Mouse (Mus musculus) limb, embryonic 14.5 days (tissue): Measurements from ENCODE around the gene Cbx3. TPM values are rescaled to one million over a fixed set of nuclear protein-coding genes. Genes with fewer than 3 reads are reported as not detected.

Source experiments
- ATAC-seq: fragments of 200-750 bp; cut with Nextera tagmentation; 2 replicates; pipeline ENCODE4 v1.8.0; 2017; ENCODE audit warnings: low read depth, moderate number of reproducible peaks, moderate TSS enrichment; ENCODE audit not compliant: low FRiP score
- DNase-seq: peaks from one replicate; pipeline ENCODE4 v3.0.0-alpha.2; 2015; ENCODE audit warnings: low spot score
- H3K27ac ChIP-seq: fragments of 300-500 bp; sonication (generic); replicated peaks from 2 replicates; pipeline ENCODE4 v1.5.1; 2014; ENCODE audit warnings: low read depth, mild to moderate bottlenecking, low read length, moderate library complexity, mixed read lengths
- H3K27me3 ChIP-seq: fragments of 300-500 bp; sonication (generic); 2 replicates; pipeline ENCODE4 v1.6.1; 2014; ENCODE audit warnings: low read length, mixed read lengths; ENCODE audit not compliant: control insufficient read depth, insufficient read depth
- H3K36me3 ChIP-seq: fragments of 300-500 bp; sonication (generic); 2 replicates; pipeline ENCODE4 v1.6.1; 2014; ENCODE audit warnings: mild to moderate bottlenecking, low read length, moderate library complexity, mixed read lengths; ENCODE audit not compliant: control insufficient read depth, insufficient read depth
- H3K4me1 ChIP-seq: fragments of 300-500 bp; sonication (generic); 2 replicates; pipeline ENCODE4 v1.6.1; 2014; ENCODE audit warnings: antibody characterized with exemption, low read length, mixed read lengths; ENCODE audit not compliant: control insufficient read depth, insufficient read depth
- H3K4me2 ChIP-seq: fragments of 300-500 bp; sonication (generic); replicated peaks from 2 replicates; pipeline ENCODE4 v1.6.1; 2014; ENCODE audit warnings: low read depth, mild to moderate bottlenecking, low read length, moderate library complexity; ENCODE audit not compliant: severe bottlenecking
- H3K4me3 ChIP-seq: fragments of 300-500 bp; sonication (generic); replicated peaks from 2 replicates; pipeline ENCODE4 v1.5.1; 2014; ENCODE audit warnings: low read length
- H3K9ac ChIP-seq: fragments of 300-500 bp; sonication (generic); 2 replicates; pipeline ENCODE4 v1.6.1; 2014; ENCODE audit warnings: mild to moderate bottlenecking, low read depth, low read length, moderate library complexity; ENCODE audit not compliant: severe bottlenecking
- H3K9me3 ChIP-seq: fragments of 300-500 bp; sonication (generic); 2 replicates; pipeline ENCODE4 v1.6.1; 2016; ENCODE audit warnings: low read length; ENCODE audit not compliant: control insufficient read depth
- POLR2A ChIP-seq: fragments of 200-500 bp; IDR thresholded peaks from 2 replicates; pipeline ENCODE4 v1.8.0; 2012; ENCODE audit warnings: inconsistent platforms, mild to moderate bottlenecking, moderate library complexity, borderline replicate concordance; ENCODE audit not compliant: insufficient read depth, insufficient read length; ENCODE audit errors: extremely low read depth
- WGBS: fragments of 180-500 bp; shearing (Covaris S2); extraction: QIAGEN DNeasy Blood & Tissue Kit; methylation state at CpG from one replicate; pipeline ENCODE4 v1.1.7; 2014; 5-methylcytosine and 5-hydroxymethylcytosine counted together
- polyA plus RNA-seq, 2 experiments: library from polyadenylated mRNA; depleted of rRNA in 1 of 2; stranded (reverse) in 1 of 2; unstranded in 1 of 2; fragments of >200 nt; fragmentation: Nextera tagmentation in 1 of 2; extraction: Ambion mirVana in 1 of 2; gene quantifications; 2 replicates each; pipeline versions ENCODE4 v1.2.1 to v1.2.3; 2012 to 2014

Cbx3 gene
- polyA plus RNA-seq, 2 experiments = 120 to 444 TPM

DNA sequence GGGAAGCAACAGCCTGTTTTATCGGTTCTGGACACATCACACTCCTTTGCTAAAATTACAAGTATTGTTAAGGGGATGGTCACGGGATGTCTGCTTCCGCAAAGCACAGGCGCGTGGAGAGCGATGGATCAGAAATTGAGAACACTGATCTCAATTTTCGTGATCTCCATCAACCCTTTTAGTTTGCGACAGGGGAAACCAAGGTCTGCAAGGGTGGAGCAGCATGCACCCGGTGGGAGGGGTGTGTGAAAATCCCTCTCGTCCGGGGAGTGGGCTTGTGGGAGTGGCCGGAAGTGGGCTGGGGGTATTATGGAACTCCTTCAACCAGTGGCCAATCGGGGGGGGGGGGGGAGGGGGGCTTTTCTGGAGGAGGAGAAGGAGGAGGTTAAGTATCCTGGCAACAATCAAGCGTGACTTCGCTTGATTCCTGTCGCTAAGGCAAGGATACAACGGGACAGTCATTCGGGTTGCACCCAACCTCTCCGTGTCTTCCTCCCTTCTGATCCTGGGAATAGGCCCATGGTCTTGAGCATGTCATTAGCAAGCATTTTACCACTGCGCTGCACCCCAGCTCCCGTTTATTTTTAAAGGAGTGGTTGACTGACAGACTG lies 54.3 kb downstream of the Cbx3 start:
- H3K27me3 ChIP-seq = no peaks in the 10 kb centered on the region
- no peaks in the 10 kb centered on the region for H3K36me3 ChIP-seq
- peak overlapping the region; percentile 55 for H3K4me3 ChIP-seq
- peak overlapping the region; percentile 67 for H3K9ac ChIP-seq
- 0 out of 2 replicates have a peak overlapping the region, but pooled peaks have one; percentile 26 for H3K27ac ChIP-seq
- no peak for TF ChIP-seq POLR2A
- H3K4me1 ChIP-seq = peaks cover 6% of the 10 kb centered on the region; the same call in 1 of the 2 replicates
- H3K4me2 ChIP-seq = peak overlapping the region; percentile 78
- ATAC-seq (peak; percentile 79), DNase-seq (peak; percentile 51)
- no peaks in the 10 kb centered on the region for H3K9me3 ChIP-seq
- WGBS = 1% methylated on average over 20 of the region's 21 CpGs

DNA sequence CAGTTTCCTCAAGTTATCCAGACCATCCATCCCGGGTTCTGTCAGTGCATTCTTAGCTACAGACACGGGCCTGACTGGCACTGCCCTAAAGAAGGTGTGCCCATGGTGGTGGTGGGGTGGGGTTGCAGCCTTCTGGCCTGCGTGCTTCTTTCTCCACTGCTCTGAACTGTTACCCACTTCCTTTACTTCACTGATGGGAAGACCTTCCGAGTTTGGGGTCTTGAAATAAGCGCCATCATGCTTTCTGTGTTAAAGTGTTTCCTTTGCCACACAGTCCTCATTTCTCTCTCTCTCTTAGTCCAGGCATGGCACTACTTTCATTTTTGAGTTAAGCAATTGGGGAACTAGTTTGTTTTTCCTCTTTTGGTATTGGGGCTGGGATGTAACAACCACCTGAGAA lies 54.8 kb downstream of the Cbx3 start:
- 43% methylated on average over 5 of the region's 5 CpGs for WGBS
- H3K9ac ChIP-seq = 0 out of 2 replicates have a peak overlapping the region, but pooled peaks have one; percentile 67

DNA sequence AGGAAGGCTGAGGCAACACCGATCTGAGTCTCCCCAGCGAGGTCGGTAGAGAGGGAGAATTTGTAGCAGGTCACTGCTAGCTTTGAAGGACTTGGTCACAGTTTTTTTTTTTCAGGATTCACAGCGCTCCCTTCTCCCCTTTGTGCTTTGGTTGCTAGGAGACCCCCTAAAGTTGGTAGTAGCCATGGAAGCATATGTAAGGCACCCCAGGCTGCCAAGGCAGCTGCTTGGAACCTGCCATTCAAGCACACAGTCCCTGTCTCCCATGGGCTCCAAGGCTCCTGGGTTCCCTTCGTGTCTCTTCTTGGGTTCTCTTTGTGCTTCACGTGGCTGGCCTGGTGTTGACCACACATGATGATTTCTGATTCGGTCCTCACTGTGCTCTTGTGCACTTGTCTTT lies 59.3 kb downstream of the Cbx3 start:
- Histone ChIP-seq H3K4me3 (no peak overlapping the region), H3K4me2 (no peak overlapping the region), H3K27ac (no peak overlapping the region), H3K27me3 (no peaks in the 10 kb centered on the region), H3K36me3 (no peaks in the 10 kb centered on the region), H3K9me3 (no peaks in the 10 kb centered on the region), H3K4me1 (peaks cover 6% of the 10 kb centered on the region; the same call in 1 of the 2 replicates), H3K9ac (no peak overlapping the region)
- ATAC-seq (no peak), DNase-seq (no peak)
- no peak for TF ChIP-seq POLR2A
- 79% methylated on average over 7 of the region's 7 CpGs for WGBS

More for the DNA sequence above, 54.8 kb downstream of the Cbx3 start:
- no peak for ATAC-seq
- Histone ChIP-seq H3K4me3 (peak overlapping the region; percentile 55), H3K27ac (no peak overlapping the region), H3K36me3 (no peaks in the 10 kb centered on the region), H3K27me3 (no peaks in the 10 kb centered on the region), H3K4me1 (peaks cover 6% of the 10 kb centered on the region; the same call in 1 of the 2 replicates), H3K4me2 (peak overlapping the region; percentile 78), H3K9me3 (no peaks in the 10 kb centered on the region)
- no peak for DNase-seq
- TF ChIP-seq POLR2A = no peak

Other genes with a start within 250 kb of the Cbx3 start
- 2.4 TPM in 2 replicates for gene Nfe2l3, start 37.7 kb upstream of the Cbx3 start, polyA plus RNA-seq (2012; rRNA removed)
- 2.4 and 4.0 TPM in 2 replicates for gene Nfe2l3, start 37.7 kb upstream of the Cbx3 start, polyA plus RNA-seq (2014; fragmentation: Nextera tagmentation; extraction: Ambion mirVana)
- 1,157 and 1,691 TPM in 2 replicates for gene Hnrnpa2b1, start 466 bp upstream of the Cbx3 start, polyA plus RNA-seq (2012; rRNA removed)
- 1,002 and 1,100 TPM in 2 replicates for gene Hnrnpa2b1, start 466 bp upstream of the Cbx3 start, polyA plus RNA-seq (2014; fragmentation: Nextera tagmentation; extraction: Ambion mirVana)
- 4.0 and 5.7 TPM in 2 replicates for gene Snx10, start 53.5 kb downstream of the Cbx3 start, polyA plus RNA-seq (2012; rRNA removed)
- 11.2 and 13.8 TPM in 2 replicates for gene Snx10, start 53.5 kb downstream of the Cbx3 start, polyA plus RNA-seq (2014; fragmentation: Nextera tagmentation; extraction: Ambion mirVana)